Mouse (Mus musculus): ENCODE measurements around the gene Zkscan5.
"Not testable (repeated sequence)": the region's sequence is repeated elsewhere in the genome, so short reads cannot be mapped to it uniquely, and the experiment has no call there.

Gene Zkscan5

GRCm38 (mm10) chr5:145207954-145208353, 3.6 kb downstream of the Zkscan5 start:
- in situ Hi-C loops (cut with MboI; ENCODE audit: low pct_unique_long_range_greater_than_20kb in 1 of 2, low sequenced_read_pairs in 2 of 2, unreplicated experiment in 1 of 2) = loop anchor here in 1 of 2 experiments (25.0 kb wide), 1 partner anchor 1004 kb away; the partner anchor contains the start of gene Rnf6

- in situ Hi-C loops (cut with MboI; ENCODE audit: low pct_unique_long_range_greater_than_20kb in 1 of 2, low sequenced_read_pairs in 2 of 2, unreplicated experiment in 1 of 2) = loop anchor here in 1 of 2 experiments (25.0 kb wide), 1 partner anchor 1004 kb away; the partner anchor contains the start of gene Rnf6
Measured at GRCm38 (mm10) chr5:145208391-145208790, 4.0 kb downstream of the Zkscan5 start.

DNA sequence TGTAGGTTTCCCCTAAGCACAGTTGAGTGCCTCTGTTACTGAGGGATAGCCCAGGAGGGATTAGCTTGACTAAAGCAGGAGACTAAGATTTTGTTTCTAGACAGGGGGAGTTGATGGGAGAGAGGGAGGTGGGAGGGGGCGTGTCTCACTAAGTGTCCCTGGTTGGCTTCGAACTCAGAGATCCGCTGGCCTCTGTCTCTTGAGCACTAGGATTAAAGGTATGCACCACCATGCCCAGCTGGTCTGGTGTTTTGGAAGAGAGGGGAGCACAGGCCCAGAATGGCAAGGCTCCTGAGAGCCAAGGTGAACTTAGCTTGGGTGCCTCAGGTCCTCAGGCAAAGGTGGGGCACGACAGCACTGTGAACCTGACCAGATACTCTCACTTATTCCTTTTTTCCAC, 7.0 kb downstream of the Zkscan5 start:
- in situ Hi-C loops (cut with MboI; ENCODE audit: low pct_unique_long_range_greater_than_20kb in 1 of 2, low sequenced_read_pairs in 2 of 2, unreplicated experiment in 1 of 2) = loop anchor here in 1 of 2 experiments (10.0 to 25.0 kb wide), 2 partner anchors 153 to 1001 kb away; partner anchors contain the start of gene Rnf6

DNA sequence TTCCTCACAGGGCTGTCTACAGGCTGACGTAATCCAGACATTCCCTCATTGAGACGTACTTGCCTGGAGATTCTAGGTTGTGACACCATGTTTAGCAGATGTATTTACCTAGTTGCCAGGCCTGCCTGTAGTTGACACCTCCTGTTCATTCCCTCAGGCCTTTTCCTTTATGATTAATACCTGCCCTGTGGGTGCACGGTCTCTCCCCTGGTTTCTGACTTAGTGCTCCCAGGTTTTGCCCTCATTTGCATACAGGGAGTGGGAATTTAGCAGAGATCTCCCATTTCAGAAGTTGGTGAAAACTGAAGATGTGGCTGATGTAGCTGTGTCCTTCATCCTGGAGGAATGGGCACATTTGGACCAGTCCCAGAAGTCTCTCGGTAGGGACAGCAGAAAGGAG, 7.9 kb downstream of the Zkscan5 start:
- in situ Hi-C loops (cut with MboI; ENCODE audit: low pct_unique_long_range_greater_than_20kb in 1 of 2, low sequenced_read_pairs in 2 of 2, unreplicated experiment in 1 of 2) = loop anchor here in 1 of 2 experiments (10.0 to 25.0 kb wide), 2 partner anchors 153 to 1000 kb away; partner anchors contain the start of gene Rnf6

GRCm38 (mm10) chr5:145213505-145213904, 9.1 kb downstream of the Zkscan5 start:
- in situ Hi-C loops (cut with MboI; ENCODE audit: low pct_unique_long_range_greater_than_20kb in 1 of 2, low sequenced_read_pairs in 2 of 2, unreplicated experiment in 1 of 2) = loop anchor here in 1 of 2 experiments (10.0 to 25.0 kb wide), 2 partner anchors 151 to 999 kb away; partner anchors contain the start of gene Rnf6

DNA sequence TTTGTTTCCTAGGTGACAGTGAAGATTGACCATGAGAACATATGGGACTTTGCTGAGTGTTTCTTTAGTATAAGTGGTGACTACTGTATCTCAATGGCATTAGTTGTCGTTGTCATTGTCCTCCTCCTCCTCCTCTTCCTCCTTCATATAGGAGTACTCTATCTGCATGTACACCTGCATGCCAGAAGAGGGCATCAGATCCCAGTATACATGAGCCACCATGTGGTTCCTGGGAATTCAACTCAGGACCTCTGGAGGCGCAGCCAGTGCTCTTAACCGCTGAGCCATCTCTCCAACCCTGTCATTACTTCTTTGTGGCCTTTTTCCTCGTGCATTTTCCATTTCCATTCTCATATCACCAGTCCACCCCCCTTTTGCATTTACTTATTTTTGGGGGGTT, 10.3 kb downstream of the Zkscan5 start:
- in situ Hi-C loops (cut with MboI; ENCODE audit: low pct_unique_long_range_greater_than_20kb in 1 of 2, low sequenced_read_pairs in 2 of 2, unreplicated experiment in 1 of 2) = loop anchor here in 1 of 2 experiments (10.0 to 25.0 kb wide), 2 partner anchors 150 to 998 kb away; partner anchors contain the start of gene Rnf6

GRCm38 (mm10) chr5:145217746-145218145, 13.4 kb downstream of the Zkscan5 start:
- in situ Hi-C loops (cut with MboI; ENCODE audit: low pct_unique_long_range_greater_than_20kb in 1 of 2, low sequenced_read_pairs in 2 of 2, unreplicated experiment in 1 of 2) = loop anchor here in 1 of 2 experiments (10.0 to 25.0 kb wide), 2 partner anchors 147 to 995 kb away; partner anchors contain the start of gene Rnf6

GRCm38 (mm10) chr5:145218206-145218605, 13.8 kb downstream of the Zkscan5 start:
- in situ Hi-C loops (cut with MboI; ENCODE audit: low pct_unique_long_range_greater_than_20kb in 1 of 2, low sequenced_read_pairs in 2 of 2, unreplicated experiment in 1 of 2) = loop anchor here in 1 of 2 experiments (10.0 to 25.0 kb wide), 2 partner anchors 147 to 994 kb away; partner anchors contain the start of gene Rnf6

- in situ Hi-C loops (cut with MboI; ENCODE audit: low pct_unique_long_range_greater_than_20kb in 1 of 2, low sequenced_read_pairs in 2 of 2, unreplicated experiment in 1 of 2) = loop anchor here in 1 of 2 experiments (10.0 to 25.0 kb wide), 2 partner anchors 146 to 994 kb away; partner anchors contain the start of gene Rnf6
Measured at GRCm38 (mm10) chr5:145218671-145219070, 14.3 kb downstream of the Zkscan5 start.

DNA sequence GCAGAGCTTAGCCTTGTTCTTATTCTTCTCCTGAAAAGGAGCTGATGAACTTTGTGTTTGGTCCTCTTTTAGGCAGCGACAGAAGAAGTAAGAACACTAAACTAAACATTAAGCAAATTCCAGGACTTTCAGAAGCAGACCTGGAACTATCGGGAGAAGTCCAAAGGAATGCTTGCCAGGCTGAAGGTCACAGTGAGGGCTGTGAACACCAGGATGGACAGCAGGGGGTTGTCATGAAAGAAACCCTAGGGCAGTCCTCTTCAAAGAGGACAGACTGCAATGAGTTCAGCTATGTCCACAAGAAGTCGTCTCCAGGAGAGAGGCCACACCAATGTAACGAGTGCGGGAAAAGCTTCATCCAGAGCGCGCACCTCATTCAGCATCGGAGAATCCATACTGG, 15.6 kb downstream of the Zkscan5 start:
- in situ Hi-C loops (cut with MboI; ENCODE audit: low pct_unique_long_range_greater_than_20kb in 1 of 2, low sequenced_read_pairs in 2 of 2, unreplicated experiment in 1 of 2) = loop anchor here in 1 of 2 experiments (10.0 to 25.0 kb wide), 2 partner anchors 145 to 992 kb away; partner anchors contain the start of gene Rnf6

DNA sequence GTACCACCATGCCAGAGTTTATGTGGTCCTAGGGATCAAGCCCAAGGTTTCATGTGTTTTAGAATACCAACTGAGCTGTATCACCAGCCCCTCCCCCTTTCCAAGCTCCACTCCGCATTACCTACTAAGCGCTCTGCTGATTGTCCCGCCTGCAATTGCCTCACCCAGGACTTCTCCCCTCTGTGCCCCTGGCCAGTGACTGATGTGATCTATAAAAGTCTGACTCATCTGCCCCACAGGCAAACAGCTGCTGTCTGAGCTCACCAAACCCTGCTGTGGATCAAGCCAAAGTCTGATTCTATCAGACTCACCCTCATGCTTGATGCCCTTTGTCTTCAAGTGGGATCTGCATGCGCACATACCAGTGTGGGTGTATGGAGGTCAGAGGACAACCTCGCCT, 18.5 kb downstream of the Zkscan5 start:
- in situ Hi-C loops (cut with MboI; ENCODE audit: low pct_unique_long_range_greater_than_20kb in 1 of 2, low sequenced_read_pairs in 2 of 2, unreplicated experiment in 1 of 2) = loop anchor here in 1 of 2 experiments (25.0 kb wide), 1 partner anchor 989 kb away; the partner anchor contains the start of gene Rnf6

GRCm38 (mm10) chr5:145223395-145223794, 19.0 kb downstream of the Zkscan5 start:
- in situ Hi-C loops (cut with MboI; ENCODE audit: low pct_unique_long_range_greater_than_20kb in 1 of 2, low sequenced_read_pairs in 2 of 2, unreplicated experiment in 1 of 2) = loop anchor here in 1 of 2 experiments (25.0 kb wide), 1 partner anchor 989 kb away; the partner anchor contains the start of gene Rnf6

DNA sequence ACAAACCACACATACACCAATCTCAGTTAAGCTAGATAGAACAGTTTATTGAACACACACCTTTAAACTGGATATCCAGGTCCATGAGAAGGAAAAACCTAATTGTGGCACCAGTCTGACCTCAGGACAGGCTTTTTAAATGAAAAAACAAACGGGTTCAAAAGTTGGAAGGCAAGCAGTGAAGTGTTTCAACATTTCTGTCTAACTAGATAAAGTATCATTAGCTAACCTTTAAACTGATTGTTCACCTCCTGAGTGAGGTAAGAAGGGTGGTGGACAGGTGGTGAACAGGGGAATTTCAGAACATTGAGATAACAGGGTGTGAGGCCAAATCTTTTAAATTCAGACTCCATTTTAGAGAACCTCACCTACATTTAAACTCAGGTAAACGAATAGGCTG, 22.1 kb downstream of the Zkscan5 start:
- in situ Hi-C loops (cut with MboI; ENCODE audit: low pct_unique_long_range_greater_than_20kb in 1 of 2, low sequenced_read_pairs in 2 of 2, unreplicated experiment in 1 of 2) = no loop called here

DNA sequence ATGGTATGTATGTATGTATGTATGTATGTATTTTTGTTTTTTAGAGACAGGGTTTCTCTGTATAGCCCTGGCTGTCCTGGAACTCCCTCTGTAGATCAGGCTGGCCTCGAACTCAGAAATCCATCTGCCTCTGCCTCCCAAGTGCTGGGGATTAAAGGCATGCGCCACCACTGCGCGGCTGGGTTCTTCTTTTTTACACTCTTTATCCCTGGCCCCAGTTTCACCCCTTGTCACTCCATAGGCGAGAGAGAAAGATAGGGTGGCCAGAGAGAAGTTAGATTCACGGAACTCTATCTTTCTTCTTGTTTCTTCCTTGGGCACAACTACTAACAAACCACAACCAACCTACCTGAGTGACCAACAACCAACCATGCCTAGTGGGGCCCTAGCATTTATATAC, 24.9 kb downstream of the Zkscan5 start:
- in situ Hi-C loops (cut with MboI; ENCODE audit: low pct_unique_long_range_greater_than_20kb in 1 of 2, low sequenced_read_pairs in 2 of 2, unreplicated experiment in 1 of 2) = not testable (repeated sequence)

DNA sequence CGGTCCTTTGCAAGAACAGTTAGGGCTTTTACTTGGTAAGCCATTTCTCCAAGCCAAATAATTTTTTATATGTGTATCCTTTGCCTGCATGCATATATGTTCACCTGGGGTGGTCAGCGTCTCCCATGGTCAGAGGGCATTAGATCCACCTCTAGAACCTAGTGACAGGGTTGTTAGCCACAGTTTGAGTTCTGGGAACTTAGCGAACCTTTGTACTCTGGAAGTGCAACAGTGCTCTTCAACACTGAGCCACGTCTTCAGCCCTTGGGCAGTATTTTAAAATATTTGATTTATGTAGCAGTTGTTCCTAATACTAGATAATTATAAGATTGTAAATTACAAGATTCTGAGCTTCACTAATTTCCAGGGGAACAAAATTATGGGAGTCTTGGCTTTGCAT, 26.3 kb downstream of the Zkscan5 start:
- in situ Hi-C loops (cut with MboI; ENCODE audit: low pct_unique_long_range_greater_than_20kb in 1 of 2, low sequenced_read_pairs in 2 of 2, unreplicated experiment in 1 of 2) = no loop called here

- in situ Hi-C loops (cut with MboI; ENCODE audit: low pct_unique_long_range_greater_than_20kb in 1 of 2, low sequenced_read_pairs in 2 of 2, unreplicated experiment in 1 of 2) = no loop called here
Measured at GRCm38 (mm10) chr5:145231367-145231871, 27.1 kb downstream of the Zkscan5 start, which contains the start of gene Zfp655. Zfp655 (plus strand) TSS chr5:145231715.

GRCm38 (mm10) chr5:145231893-145232411, 27.6 kb downstream of the Zkscan5 start:
- in situ Hi-C loops (cut with MboI; ENCODE audit: low pct_unique_long_range_greater_than_20kb in 1 of 2, low sequenced_read_pairs in 2 of 2, unreplicated experiment in 1 of 2) = no loop called here

DNA sequence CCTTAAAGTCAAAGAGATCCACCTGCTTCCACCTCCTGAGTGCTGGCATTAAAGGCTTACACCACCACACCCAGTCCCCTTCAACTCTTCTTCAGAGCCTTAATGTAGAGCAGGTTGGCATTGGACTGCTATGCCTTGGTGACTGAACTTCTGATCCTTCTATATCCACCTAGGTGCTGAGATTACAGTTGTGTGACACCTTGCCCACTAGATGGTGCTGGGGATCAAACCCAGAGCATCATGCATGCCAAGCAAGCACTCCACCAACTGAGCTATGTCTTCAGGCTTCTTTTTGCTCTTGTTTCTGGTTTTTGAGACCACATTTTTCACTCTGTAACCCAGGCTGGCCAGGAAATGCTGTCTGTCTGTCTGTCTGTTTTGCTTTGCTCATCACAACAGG, 30.3 kb downstream of the Zkscan5 start:
- in situ Hi-C loops (cut with MboI; ENCODE audit: low pct_unique_long_range_greater_than_20kb in 1 of 2, low sequenced_read_pairs in 2 of 2, unreplicated experiment in 1 of 2) = no loop called here

GRCm38 (mm10) chr5:145249520-145249919, 45.2 kb downstream of the Zkscan5 start:
- in situ Hi-C loops (cut with MboI; ENCODE audit: low pct_unique_long_range_greater_than_20kb in 1 of 2, low sequenced_read_pairs in 2 of 2, unreplicated experiment in 1 of 2) = no loop called here
